Mouse (Mus musculus): ENCODE results near the gene Rpl38.
A peak's percentile ranks its signal among the peaks of the same experiment; 100 is the strongest.

Gene Rpl38

GRCm38 (mm10) chr11:114668301-114668710 lies at the start of gene Rpl38:
Rpl38 (plus strand) TSS chr11:114668524.
- DNase-seq (ENCODE audit: low read depth, low spot score), result peak; percentile 97

DNA sequence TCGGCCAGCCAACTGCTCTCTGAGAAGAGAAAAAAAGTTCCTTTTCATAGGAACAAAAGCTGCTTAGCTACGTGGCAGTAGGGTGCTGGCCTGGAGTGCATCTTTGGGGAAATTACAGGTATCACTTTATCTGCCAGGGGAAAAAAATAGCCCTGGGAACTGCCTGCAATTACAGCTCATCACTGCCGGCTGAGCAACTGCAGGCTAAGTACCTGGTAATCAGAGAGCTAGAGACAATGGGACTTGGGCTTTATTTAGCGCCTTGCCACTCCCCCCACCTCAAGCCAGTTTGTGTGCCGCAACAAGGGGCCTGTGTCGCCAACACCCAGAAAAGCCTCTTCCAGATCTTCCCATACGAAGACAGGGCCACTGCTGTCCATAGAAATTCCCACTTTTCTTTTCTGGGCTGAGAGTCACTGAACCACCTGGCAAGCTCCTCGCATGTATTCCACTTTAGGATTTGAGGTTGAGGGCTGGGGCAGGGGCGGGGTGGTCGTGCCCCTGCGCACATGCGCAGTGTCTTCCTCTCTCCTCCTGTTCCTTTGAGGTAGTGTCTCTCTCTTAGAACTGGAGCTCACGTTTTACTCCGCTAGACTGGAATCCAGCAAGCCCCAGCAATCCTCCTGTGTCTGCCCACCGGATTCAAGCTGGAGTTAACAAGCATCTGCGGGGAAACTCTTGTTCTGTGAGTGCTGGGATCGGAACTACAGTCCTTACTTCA lies 49.5 kb upstream of the Rpl38 start:
- DNase-seq (ENCODE audit: low read depth, low spot score), result no peak

DNA sequence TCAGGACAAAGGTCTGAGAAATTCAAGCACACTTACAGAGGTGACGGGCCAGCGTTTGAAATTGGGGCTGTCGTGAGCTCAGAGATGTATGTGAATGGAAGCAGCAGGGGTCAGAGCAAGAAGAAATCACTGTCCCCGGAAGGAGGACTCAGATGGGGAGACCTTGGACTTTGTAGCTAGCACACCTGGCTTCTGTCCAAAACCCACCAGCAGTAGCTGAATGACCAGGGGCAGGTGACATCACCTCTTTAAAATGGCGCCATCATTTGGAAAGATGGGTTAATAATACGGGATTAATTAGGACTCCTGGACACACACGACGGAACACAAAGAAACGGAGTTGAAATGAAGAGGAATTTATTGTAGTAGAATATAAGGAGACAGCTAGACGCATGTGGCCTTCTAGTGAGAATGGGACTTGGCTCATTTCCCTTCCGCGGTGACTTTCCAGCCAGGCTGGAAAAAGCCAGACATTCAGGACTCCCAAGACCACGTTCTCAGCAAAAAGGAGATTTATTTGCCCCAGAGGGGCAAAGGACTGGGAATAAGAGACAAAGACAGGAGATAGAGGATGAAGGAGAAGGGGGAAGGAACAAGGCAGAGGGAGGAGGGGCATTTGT lies 42.1 kb upstream of the Rpl38 start:
- DNase-seq (ENCODE audit: low read depth, low spot score), result no peak

DNA sequence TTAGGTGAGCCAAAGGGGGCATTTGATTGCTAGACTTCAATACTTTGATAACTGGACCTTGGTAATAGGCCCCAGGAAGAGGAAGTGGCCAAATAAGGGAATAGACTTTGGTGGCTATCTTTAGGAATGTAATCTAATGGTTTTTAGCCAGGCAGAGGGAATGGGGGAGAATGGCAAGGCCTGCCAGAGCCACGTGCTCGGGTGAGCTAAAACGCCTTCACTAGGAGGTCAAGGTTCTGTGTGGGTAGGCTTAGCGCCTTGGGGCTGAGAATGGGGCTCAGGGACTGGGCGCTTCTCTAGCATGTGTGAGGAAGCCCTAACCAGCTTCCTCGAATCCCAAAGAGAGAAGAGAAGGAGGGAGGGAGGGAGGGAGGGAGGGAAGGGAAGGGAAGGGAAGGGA lies 41.3 kb upstream of the Rpl38 start:
- no peak for DNase-seq (ENCODE audit: low read depth, low spot score)

- DNase-seq (ENCODE audit: low read depth, low spot score), result peak; percentile 25
These were observed 40.3 kb upstream of the Rpl38 start for GRCm38 (mm10) chr11:114628032-114628431.

- DNase-seq (ENCODE audit: low read depth, low spot score), result peak; percentile 23
These were observed 38.3 kb upstream of the Rpl38 start for GRCm38 (mm10) chr11:114630044-114630443.

DNA sequence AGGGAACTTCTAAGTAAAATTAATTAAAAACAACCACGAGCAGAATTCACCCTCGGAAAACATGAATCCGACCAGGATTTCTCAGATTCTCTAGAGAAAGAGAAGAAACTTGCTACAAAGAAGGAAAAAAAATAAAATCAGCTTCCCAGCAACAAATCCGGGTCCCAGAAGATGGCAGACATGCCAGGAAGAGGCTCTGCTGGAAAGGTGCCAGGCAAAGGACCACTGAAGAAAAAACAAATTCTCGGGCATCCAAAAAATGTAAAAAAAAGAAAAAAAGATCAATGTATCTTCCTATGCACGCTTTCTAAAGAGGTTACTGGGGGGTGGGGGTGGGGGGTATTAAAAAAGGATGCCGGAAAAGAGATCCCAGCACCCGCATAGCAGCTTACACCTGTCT lies 36.1 kb upstream of the Rpl38 start:
- DNase-seq (ENCODE audit: low read depth, low spot score), result no peak

- peak; percentile 84 for DNase-seq (ENCODE audit: low read depth, low spot score)
These were observed 32.0 kb upstream of the Rpl38 start for GRCm38 (mm10) chr11:114636292-114636691.

- no peak for DNase-seq (ENCODE audit: low read depth, low spot score)
These were observed 31.4 kb upstream of the Rpl38 start for GRCm38 (mm10) chr11:114636727-114637505.

DNA sequence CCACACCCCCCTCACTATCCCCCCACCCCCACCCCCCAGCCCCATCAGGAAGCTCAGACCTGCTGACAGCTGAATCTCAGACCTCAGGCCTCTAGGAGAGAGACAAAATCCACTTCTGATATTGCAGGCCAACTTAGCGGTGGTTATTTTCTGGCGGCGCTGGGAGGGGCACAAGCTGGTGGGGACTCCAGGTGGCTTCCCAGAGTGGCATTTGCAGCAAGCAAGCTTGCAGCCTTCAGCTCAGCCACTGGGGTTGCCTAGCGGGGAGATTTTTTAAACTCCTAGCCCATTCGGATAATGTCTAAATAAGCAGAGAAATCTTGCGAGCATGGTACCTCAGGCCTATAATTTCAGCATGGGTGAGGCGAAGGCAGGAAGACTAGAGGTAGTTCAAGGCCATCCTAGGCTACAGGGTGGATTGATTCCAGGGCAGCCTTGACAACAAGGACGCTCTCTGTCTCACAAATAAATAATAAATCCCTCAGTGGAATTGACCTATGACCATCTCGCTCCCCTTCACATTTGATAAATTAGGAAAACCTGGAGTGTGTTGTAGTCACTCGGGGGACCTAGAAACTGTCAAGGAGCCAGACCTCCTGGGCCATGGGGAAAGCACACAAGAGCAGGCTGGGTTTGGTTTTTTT lies 29.6 kb upstream of the Rpl38 start:
- no peak for DNase-seq (ENCODE audit: low read depth, low spot score)

- DNase-seq (ENCODE audit: low read depth, low spot score), result no peak
These were observed 28.6 kb upstream of the Rpl38 start for GRCm38 (mm10) chr11:114639681-114640103.

DNA sequence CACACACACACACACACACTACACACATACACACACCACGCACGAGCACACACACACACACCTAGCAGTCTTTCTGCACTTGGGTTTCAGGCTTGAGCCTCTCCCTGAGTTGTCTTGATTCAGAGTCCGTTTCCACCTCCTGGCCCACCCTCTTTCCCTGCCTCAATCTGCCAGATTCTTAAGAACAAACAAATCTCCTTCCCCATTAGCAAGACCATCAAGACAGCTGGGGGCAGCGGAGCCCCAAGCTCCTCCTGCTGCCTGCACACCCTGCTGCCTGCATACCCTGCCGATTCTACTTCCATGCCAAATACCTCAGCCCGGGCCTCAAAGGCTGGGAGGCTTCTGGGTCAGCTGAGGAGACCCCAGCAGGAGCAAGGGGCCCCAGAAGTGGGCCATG lies 27.7 kb upstream of the Rpl38 start:
- no peak for DNase-seq (ENCODE audit: low read depth, low spot score)

GRCm38 (mm10) chr11:114641136-114641535 lies 27.2 kb upstream of the Rpl38 start:
- DNase-seq (ENCODE audit: low read depth, low spot score), result no peak

GRCm38 (mm10) chr11:114642184-114642583 lies 26.1 kb upstream of the Rpl38 start:
- DNase-seq (ENCODE audit: low read depth, low spot score), result no peak

DNA sequence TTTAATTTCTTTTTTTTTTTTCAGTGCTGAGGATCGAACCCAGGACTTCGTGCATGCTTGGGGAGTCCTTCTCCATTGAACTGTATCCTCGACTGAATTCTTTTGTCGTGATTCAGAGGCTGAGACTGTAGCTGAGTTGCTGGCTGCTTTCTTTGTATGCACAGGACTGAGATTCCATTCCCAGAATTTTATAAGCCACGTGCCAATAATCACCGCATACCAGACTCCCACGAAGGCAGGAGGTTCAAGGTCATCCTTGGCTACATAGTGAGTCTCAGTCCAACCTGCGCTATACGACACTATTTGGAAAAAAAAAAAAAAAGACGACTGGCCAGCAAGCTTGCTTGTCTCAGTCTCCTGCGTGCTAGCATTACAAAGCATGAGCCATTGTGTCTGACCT lies 25.4 kb upstream of the Rpl38 start:
- no peak for DNase-seq (ENCODE audit: low read depth, low spot score)

DNA sequence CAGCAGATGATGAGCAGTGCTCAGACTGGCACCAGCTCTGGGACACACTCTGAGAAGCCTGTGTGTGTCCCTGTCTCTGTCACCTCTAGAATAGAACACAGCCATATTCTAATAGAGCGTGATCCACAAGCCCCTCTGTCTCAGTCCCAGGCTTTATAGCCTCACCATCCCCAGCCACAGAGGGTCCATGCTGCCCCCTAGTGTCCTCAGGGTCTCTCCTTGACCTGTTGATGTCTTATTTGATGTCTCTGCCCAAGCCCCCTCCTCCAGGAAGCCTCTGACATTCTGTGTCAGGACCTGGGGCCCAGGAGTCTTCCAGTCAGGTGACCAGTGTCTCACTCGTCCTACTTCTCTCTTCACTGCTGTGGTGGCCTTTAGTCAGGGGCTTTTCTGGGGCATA lies 24.2 kb upstream of the Rpl38 start:
- no peak for DNase-seq (ENCODE audit: low read depth, low spot score)

DNA sequence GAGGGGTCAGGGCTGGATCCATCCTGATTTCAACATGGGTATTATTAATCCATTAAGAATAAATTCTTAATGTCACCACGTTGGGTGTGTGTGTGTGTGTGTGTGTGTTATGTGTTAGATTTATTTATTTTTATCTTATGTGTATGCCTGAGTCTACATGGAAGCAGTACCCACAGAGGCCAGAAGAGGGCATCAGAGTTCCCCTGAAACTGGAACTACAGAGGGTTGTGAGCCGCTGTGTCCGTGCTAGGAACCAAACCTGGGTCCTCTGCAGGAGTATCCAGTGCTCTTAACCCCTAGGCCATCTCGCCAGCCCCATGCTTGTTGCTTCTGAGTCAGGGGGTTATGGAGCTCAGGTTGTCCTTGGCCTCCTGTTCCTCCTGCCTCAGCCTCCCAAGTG lies 18.8 kb upstream of the Rpl38 start:
- DNase-seq (ENCODE audit: low read depth, low spot score), result no peak

DNA sequence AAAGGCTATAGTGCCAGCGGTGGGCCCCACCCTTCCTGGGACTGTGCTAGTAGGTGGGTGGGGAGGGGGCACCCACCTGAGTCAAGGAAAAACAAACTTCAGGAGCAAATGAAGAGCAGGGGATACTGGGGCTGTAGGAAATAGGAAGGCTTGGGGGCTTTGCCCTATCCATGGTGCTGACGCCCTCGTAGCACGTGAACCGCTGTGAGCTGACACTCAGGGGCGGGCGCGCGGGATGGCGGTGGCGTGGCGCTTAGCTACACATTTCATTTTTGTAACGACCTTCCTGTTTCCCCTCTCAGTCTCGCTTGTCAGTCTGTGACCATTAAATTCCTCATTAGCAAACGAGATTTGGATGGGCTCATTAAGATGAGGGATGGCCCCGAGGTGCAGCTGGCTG lies 15.8 kb upstream of the Rpl38 start:
- no peak for DNase-seq (ENCODE audit: low read depth, low spot score)

DNA sequence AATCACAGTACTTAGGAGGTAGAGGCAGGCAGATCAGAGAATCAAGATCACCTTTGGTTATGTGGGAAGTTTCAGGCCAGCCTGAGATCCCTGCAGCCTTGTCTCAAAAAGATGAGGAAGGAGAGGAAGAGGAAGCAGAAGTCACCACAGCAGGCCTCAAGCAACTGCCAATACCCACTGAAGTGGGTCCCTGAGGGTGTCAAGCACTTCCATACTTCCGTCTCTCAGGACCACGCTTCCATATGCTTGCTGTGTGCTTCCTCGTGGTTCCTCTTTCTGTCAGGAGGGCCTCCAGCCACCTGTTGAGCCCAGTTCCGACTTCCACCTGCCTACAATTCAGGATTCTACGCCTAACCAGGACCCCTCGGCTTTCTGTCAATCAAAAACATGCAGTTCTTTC lies 14.7 kb upstream of the Rpl38 start:
- DNase-seq (ENCODE audit: low read depth, low spot score), result no peak

DNA sequence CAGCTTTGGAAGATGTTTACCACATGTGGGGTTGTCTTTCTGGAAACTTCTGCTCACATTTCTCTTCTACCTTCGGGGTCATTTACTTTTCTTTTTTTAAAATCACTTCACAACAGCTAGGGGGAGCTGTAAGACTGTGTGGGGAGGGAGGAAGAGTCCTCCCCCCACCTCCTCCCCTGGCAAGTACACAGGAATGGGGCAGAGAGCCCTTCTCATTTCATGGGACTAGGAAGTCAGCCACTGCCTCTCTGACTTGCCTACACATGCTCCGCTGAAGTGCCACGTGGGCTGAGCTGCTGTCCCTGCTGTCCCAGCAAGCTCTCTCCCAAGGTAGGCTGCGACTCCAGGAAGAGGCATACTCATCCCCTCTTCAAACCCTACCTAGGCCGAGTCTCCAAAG lies 13.8 kb upstream of the Rpl38 start:
- peak; percentile 49 for DNase-seq (ENCODE audit: low read depth, low spot score)

DNA sequence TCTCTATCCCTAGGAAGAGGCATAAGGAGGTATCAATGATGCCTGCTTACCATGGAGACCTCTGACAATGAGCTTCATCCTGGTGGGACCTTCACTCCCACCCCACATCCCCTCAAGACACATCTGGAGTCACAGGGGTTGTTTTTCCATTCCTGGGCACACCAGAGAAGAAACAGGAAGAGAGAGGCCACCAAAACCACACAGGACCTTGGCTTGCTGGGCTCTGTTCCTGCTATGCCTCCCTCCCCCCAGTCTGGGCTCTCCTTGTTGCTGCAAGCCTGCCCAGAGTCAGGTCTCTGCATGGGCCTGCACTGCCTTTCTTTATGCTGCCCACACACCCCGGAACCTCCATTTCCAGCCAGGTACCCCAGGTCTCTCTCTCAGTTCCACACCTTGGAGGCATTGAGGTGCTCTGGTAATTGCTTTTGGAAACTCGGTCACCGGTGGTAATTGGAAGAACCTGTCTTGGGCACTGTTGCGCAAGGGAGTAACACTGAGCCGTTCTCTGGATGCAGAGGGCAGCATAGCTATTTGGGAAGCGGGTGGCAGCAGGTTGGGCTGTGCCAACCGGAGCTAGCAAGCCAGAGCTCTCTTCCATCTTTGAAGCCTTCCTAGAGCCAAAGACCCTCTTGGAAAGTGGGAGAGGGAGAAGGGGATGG lies 12.8 kb upstream of the Rpl38 start:
- DNase-seq (ENCODE audit: low read depth, low spot score), result no peak
